Mouse (Mus musculus) heart, postnatal 0 days (tissue): ENCODE measurements around the gene Slc24a2. TPM values are rescaled to one million over a fixed set of nuclear protein-coding genes. Genes with fewer than 3 reads are reported as not detected.

Experiments used
- ATAC-seq: fragments of 200-750 bp; cut with Nextera tagmentation; 2 replicates; pipeline ENCODE4 v1.8.0; 2017; ENCODE audit warnings: low read depth, moderate number of reproducible peaks, moderate library complexity; ENCODE audit not compliant: insufficient read depth
- DNase-seq: peaks from one replicate; pipeline ENCODE4 v3.0.0-alpha.2; 2016; ENCODE audit warnings: low spot score
- H3K27ac ChIP-seq: fragments of 300-500 bp; sonication (generic); 2 replicates; pipeline ENCODE4 v1.5.1; 2014; ENCODE audit warnings: low read depth, mild to moderate bottlenecking
- H3K27me3 ChIP-seq: fragments of 300-500 bp; sonication (generic); 2 replicates; pipeline ENCODE4 v1.6.1; 2014; ENCODE audit warnings: low read length, mixed read lengths; ENCODE audit not compliant: control insufficient read depth, insufficient read depth
- H3K36me3 ChIP-seq: fragments of 300-500 bp; sonication (generic); replicated peaks from 2 replicates; pipeline ENCODE4 v1.6.1; 2014; ENCODE audit warnings: low read length, mixed read lengths; ENCODE audit not compliant: control insufficient read depth, insufficient read depth
- H3K4me1 ChIP-seq: fragments of 300-500 bp; sonication (generic); 2 replicates; pipeline ENCODE4 v1.6.1; 2014; ENCODE audit warnings: antibody characterized with exemption; ENCODE audit not compliant: control insufficient read depth, insufficient read depth
- H3K4me2 ChIP-seq: fragments of 300-500 bp; sonication (generic); 2 replicates; pipeline ENCODE4 v1.6.1; 2014; ENCODE audit warnings: low read depth, mild to moderate bottlenecking, low read length, moderate library complexity
- H3K4me3 ChIP-seq: fragments of 300-500 bp; sonication (generic); 2 replicates; pipeline ENCODE4 v1.5.1; 2014; ENCODE audit warnings: low read depth, low read length
- H3K9ac ChIP-seq: fragments of 300-500 bp; sonication (generic); replicated peaks from 2 replicates; pipeline ENCODE4 v1.6.1; 2014; ENCODE audit warnings: low read depth, low read length, mixed read lengths
- H3K9me3 ChIP-seq: fragments of 300-500 bp; sonication (generic); replicated peaks from 2 replicates; pipeline ENCODE4 v1.6.1; 2016; ENCODE audit warnings: low read length; ENCODE audit not compliant: control insufficient read depth
- CTCF ChIP-seq: IDR thresholded peaks from 2 replicates; pipeline ENCODE4 v1.5.1; 2016; ENCODE audit warnings: antibody characterized with exemption, control low read depth, low read depth
- EP300 ChIP-seq: IDR thresholded peaks from 2 replicates; pipeline ENCODE4 v1.6.1; 2016; ENCODE audit warnings: antibody characterized with exemption, low read depth
- WGBS: fragments of 180-500 bp; shearing (Covaris S2); extraction: QIAGEN DNeasy Blood & Tissue Kit; methylation state at CpG from one replicate; pipeline ENCODE4 v1.1.7; 2014; 5-methylcytosine and 5-hydroxymethylcytosine counted together
- polyA plus RNA-seq: library from polyadenylated mRNA; unstranded; fragments of >200 nt; fragmentation: Nextera tagmentation; extraction: Ambion mirVana; gene quantifications from 2 replicates; pipeline ENCODE4 v1.2.1, GENCODE M21; 2015
- total RNA-seq: library from RNA; depleted of rRNA; stranded (reverse); fragments of >200 nt; gene quantifications from 2 replicates; pipeline ENCODE4 v1.2.3, GENCODE M21; 2014; ENCODE audit warnings: low replicate concordance

Gene Slc24a2
- total and polyA plus RNA-seq, 2 experiments from 2014 or later: 2.1 to 9.7 TPM

- H3K4me1 ChIP-seq: peaks cover 26% of the 10 kb centered on the region
- H3K4me2 ChIP-seq: no peak overlapping the region
- no peak overlapping the region; the same call in 1 of the 2 replicates for H3K9ac ChIP-seq
- 0 out of 2 replicates have a peak, but pooled peaks have one; percentile 57 for ATAC-seq
- 28% methylated on average over 2 of the region's 2 CpGs for WGBS
- DNase-seq: peak; percentile 31
- peak overlapping the region; percentile 35; the same call in 1 of the 2 replicates for H3K27ac ChIP-seq
- H3K36me3 ChIP-seq: no peaks in the 10 kb centered on the region
- no peaks in the 10 kb centered on the region for H3K27me3 ChIP-seq
- TF ChIP-seq CTCF (no peak), EP300 (no peak)
- H3K9me3 ChIP-seq: no peaks in the 10 kb centered on the region
- H3K4me3 ChIP-seq: no peak overlapping the region
These were observed 80.7 kb downstream of the Slc24a2 start for GRCm38 (mm10) chr4:87149584-87149983.

GRCm38 (mm10) chr4:87141590-87142365 lies 88.5 kb downstream of the Slc24a2 start:
- H3K4me3 ChIP-seq: no peak overlapping the region
- DNase-seq (peak; percentile 42), ATAC-seq (peak; percentile 66)
- no peak overlapping the region for H3K27ac ChIP-seq
- H3K9ac ChIP-seq: no peak overlapping the region
- no peaks in the 10 kb centered on the region for H3K9me3 ChIP-seq
- no peaks in the 10 kb centered on the region for H3K27me3 ChIP-seq
- H3K4me2 ChIP-seq: 0 out of 2 replicates have a peak overlapping the region, but pooled peaks have one; percentile 4
- TF ChIP-seq EP300 (0 out of 2 replicates have a peak, but pooled peaks have one; percentile 26), CTCF (no peak)
- H3K36me3 ChIP-seq: no peaks in the 10 kb centered on the region
- 14% methylated on average over 12 of the region's 12 CpGs for WGBS
- peaks cover 24% of the 10 kb centered on the region for H3K4me1 ChIP-seq

GRCm38 (mm10) chr4:87140901-87141300 lies 89.4 kb downstream of the Slc24a2 start:
- no peak overlapping the region for H3K27ac ChIP-seq
- no peak for DNase-seq
- H3K36me3 ChIP-seq: no peaks in the 10 kb centered on the region
- peak; percentile 41; the same call in 1 of the 2 replicates for ATAC-seq
- H3K27me3 ChIP-seq: no peaks in the 10 kb centered on the region
- no peak overlapping the region for H3K4me3 ChIP-seq
- 51% methylated on average over 3 of the region's 3 CpGs for WGBS
- H3K9ac ChIP-seq: no peak overlapping the region
- H3K9me3 ChIP-seq: no peaks in the 10 kb centered on the region
- no peak for TF ChIP-seq EP300
- TF ChIP-seq CTCF: no peak
- peaks cover 24% of the 10 kb centered on the region for H3K4me1 ChIP-seq
- H3K4me2 ChIP-seq: no peak overlapping the region

GRCm38 (mm10) chr4:87132525-87132924 lies 97.8 kb downstream of the Slc24a2 start:
- Histone ChIP-seq H3K4me2 (no peak overlapping the region), H3K27ac (no peak overlapping the region), H3K36me3 (no peaks in the 10 kb centered on the region), H3K9me3 (no peaks in the 10 kb centered on the region), H3K4me1 (no peaks in the 10 kb centered on the region; the same call in 1 of the 2 replicates), H3K9ac (no peak overlapping the region), H3K4me3 (no peak overlapping the region), H3K27me3 (no peaks in the 10 kb centered on the region)
- TF ChIP-seq CTCF: no peak
- no peak for TF ChIP-seq EP300
- DNase-seq (no peak), ATAC-seq (no peak)
- 79% methylated on average over 5 of the region's 5 CpGs for WGBS

- H3K36me3 ChIP-seq: no peaks in the 10 kb centered on the region
- peak; percentile 31 for DNase-seq
- 35% methylated on average over 4 of the region's 4 CpGs for WGBS
- H3K9ac ChIP-seq: no peak overlapping the region
- H3K27me3 ChIP-seq: no peaks in the 10 kb centered on the region
- peaks cover 10% of the 10 kb centered on the region; the same call in 1 of the 2 replicates for H3K4me1 ChIP-seq
- H3K27ac ChIP-seq: no peak overlapping the region
- H3K4me3 ChIP-seq: no peak overlapping the region
- H3K4me2 ChIP-seq: no peak overlapping the region
- TF ChIP-seq EP300: no peak
- no peak for TF ChIP-seq CTCF
- H3K9me3 ChIP-seq: no peaks in the 10 kb centered on the region
- peak; percentile 49; the same call in 1 of the 2 replicates for ATAC-seq
These were observed 103.5 kb downstream of the Slc24a2 start for GRCm38 (mm10) chr4:87126756-87127155.
